ENCODE assay signal across 8 mouse cellular contexts in the genomic region with DNA sequence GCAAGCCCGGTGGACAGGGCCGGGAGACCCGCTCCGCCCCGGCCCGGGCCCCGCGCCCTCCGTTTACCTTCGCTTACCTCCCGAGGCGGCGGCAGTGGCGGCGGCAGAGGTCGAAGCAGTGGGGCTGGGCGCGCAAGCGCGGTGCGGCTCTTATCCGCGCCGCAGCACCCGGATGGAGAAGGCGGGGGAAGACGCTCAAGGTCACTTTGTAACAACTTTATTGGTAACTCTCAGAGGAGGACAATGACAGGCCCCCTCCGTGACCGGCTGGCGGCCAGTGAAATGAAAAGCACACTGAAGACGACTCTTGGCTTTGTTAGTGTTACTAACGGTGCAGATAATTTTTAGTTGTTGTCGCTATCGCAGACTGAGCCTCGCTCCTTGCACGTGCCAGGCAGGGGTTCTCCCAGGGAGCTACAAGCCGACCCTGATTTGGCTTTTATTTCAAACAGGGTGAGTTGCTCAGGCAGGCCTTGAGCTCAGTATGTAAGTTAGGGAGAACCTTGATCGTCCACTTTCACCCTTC. TPM values are rescaled to one million over a fixed set of nuclear protein-coding genes. Genes with fewer than 3 reads are reported as not detected.
A peak's percentile ranks its signal among the peaks of the same experiment; 100 is the strongest.
DNase-seq lines count a peak whose midpoint lies in the region; ATAC-seq and TF ChIP-seq lines count a peak whose summit lies in the region.

TSS of gene Atp5g3 (minus strand) at position 152 of the 526 bp plus-strand sequence.

- peak within 1 kb of the TSS; percentile 70 for H3K4me2 ChIP-seq in kidney, embryonic 15.5 days

- peak; percentile 94 for DNase-seq in A20 (ENCODE audit: low read depth, low spot score)
- peak; percentile 96 for DNase-seq in heart, embryonic 10.5 days (ENCODE audit: low spot score)
- peak; percentile 91 for DNase-seq in liver
- DNase-seq in spleen, postnatal 4 days (ENCODE audit: low spot score in 2 of 2): peak; percentile 89 to 95

- peak within 1 kb of the TSS; percentile 98 for H3K9ac ChIP-seq in kidney, embryonic 15.5 days

- peak within 1 kb of the TSS; percentile 77 for H3K27ac ChIP-seq in bone marrow macrophage, adult 2 months (ENCODE audit: insufficient read depth, low read depth, low read length)
- peak within 1 kb of the TSS; percentile 41 for H3K27ac ChIP-seq in embryonic fibroblast, embryonic 13.5 days (ENCODE audit: insufficient read depth, low read length)
- peak within 1 kb of the TSS; percentile 100 for H3K27ac ChIP-seq in heart, embryonic 10.5 days
- peak within 1 kb of the TSS; percentile 96 for H3K27ac ChIP-seq in kidney, embryonic 15.5 days

- ATAC-seq in kidney, embryonic 15.5 days (replicated peaks; ENCODE audit: low FRiP score): peak; percentile 95
- peak; percentile 94 for ATAC-seq in monocyte, adult 5-6 weeks (replicated peaks; ENCODE audit: insufficient number of reproducible peaks, low FRiP score, low TSS enrichment, poor library complexity, severe bottlenecking)

- H3K36me3 ChIP-seq in heart, embryonic 10.5 days: peaks cover 35% of the 10 kb centered on the region
- H3K36me3 ChIP-seq in kidney, embryonic 15.5 days: peaks cover 30% of the 10 kb centered on the region

- WGBS in heart, embryonic 10.5 days: under 1% methylated on average over 38 of the region's 38 CpGs
- under 1% methylated on average over 38 of the region's 38 CpGs for WGBS in kidney, embryonic 15.5 days

- H3K9me3 ChIP-seq in heart, embryonic 10.5 days: no peaks in the 10 kb centered on the region
- H3K9me3 ChIP-seq in kidney, embryonic 15.5 days (replicated peaks): no peaks in the 10 kb centered on the region

- H3K27me3 ChIP-seq in heart, embryonic 10.5 days (ENCODE audit: insufficient read depth, poor library complexity, severe bottlenecking): no peaks in the 10 kb centered on the region
- H3K27me3 ChIP-seq in kidney, embryonic 15.5 days: no peaks in the 10 kb centered on the region

- TF ChIP-seq POLR2A in bone marrow macrophage, adult 2 months (IDR thresholded peaks at IDR 0.05; ENCODE audit: borderline replicate concordance, low read depth, low read length): no peak
- peak; percentile 89 for TF ChIP-seq POLR2A in embryonic fibroblast, embryonic 13.5 days (IDR thresholded peaks at IDR 0.05; ENCODE audit: low read depth, low read length)

- TF ChIP-seq CTCF in bone marrow macrophage, adult 2 months (IDR thresholded peaks at IDR 0.05; ENCODE audit: low read depth, low read length): no peak
- no peak for TF ChIP-seq CTCF in embryonic fibroblast, embryonic 13.5 days (IDR thresholded peaks at IDR 0.05; ENCODE audit: borderline replicate concordance, insufficient read depth, low read length)

- peak within 1 kb of the TSS; percentile 75 for H3K4me3 ChIP-seq in bone marrow macrophage, adult 2 months (ENCODE audit: insufficient read depth, low read length)
- H3K4me3 ChIP-seq in embryonic fibroblast, embryonic 13.5 days (ENCODE audit: insufficient read depth, low read length): peak within 1 kb of the TSS; percentile 93
- peak within 1 kb of the TSS; percentile 100 for H3K4me3 ChIP-seq in heart, embryonic 10.5 days
- H3K4me3 ChIP-seq in kidney, embryonic 15.5 days (replicated peaks): peak within 1 kb of the TSS; percentile 100

- H3K4me1 ChIP-seq in bone marrow macrophage, adult 2 months (ENCODE audit: control insufficient read depth, insufficient read depth, low read length): peaks cover 4% of the 10 kb centered on the region
- no peaks in the 10 kb centered on the region for H3K4me1 ChIP-seq in embryonic fibroblast, embryonic 13.5 days (ENCODE audit: control insufficient read depth, insufficient read depth, low read length)
- peaks cover 9% of the 10 kb centered on the region; the same call in 1 of the 2 replicates for H3K4me1 ChIP-seq in heart, embryonic 10.5 days
- H3K4me1 ChIP-seq in kidney, embryonic 15.5 days: peaks cover 17% of the 10 kb centered on the region

RNA-seq across cellular contexts. Expression of gene Atp5g3, which starts in this region (rescaled TPM):
- polyA plus RNA-seq in bone marrow macrophage, adult 2 months (2012; ENCODE audit: insufficient read depth, insufficient read length, missing spikeins): 284 and 308 TPM in 2 replicates
- polyA plus RNA-seq in embryonic fibroblast, embryonic 13.5 days (2011; ENCODE audit: insufficient read length, low read depth, missing spikeins): 388 and 438 TPM in 2 replicates
- 1,281 and 1,775 TPM in 2 replicates for polyA plus RNA-seq in heart, embryonic 10.5 days (2016; fragmentation: Nextera tagmentation; extraction: Ambion mirVana)
- polyA plus RNA-seq in kidney, embryonic 15.5 days (2015; fragmentation: Nextera tagmentation; extraction: Ambion mirVana): 1,335 and 1,460 TPM in 2 replicates
- 92.9 to 108 TPM (median 102 TPM) in 3 replicates for total RNA-seq in monocyte, adult 5-6 weeks (2017)

Comparison
In these comparisons a context has a peak if more than half of its experiments do, and no peak if none do; other contexts are left out.
1. Peak in every context shown above with its lines: DNase-seq, ATAC-seq, H3K4me3 ChIP-seq and H3K27ac ChIP-seq.
2. H3K27ac ChIP-seq: peak in every context shown above with its lines; median percentile 100 in heart, embryonic 10.5 days; 96 in kidney, embryonic 15.5 days; 77 in bone marrow macrophage, adult 2 months; 41 in embryonic fibroblast, embryonic 13.5 days.